Mouse (Mus musculus) cerebral cortex, adult 2 months (tissue): ENCODE data around the gene Pabpc4.

ENCODE experiments used
- WGBS: fragments of 180-500 bp; shearing (Covaris S2); methylation state at CpG from one replicate; pipeline ENCODE4 v1.1.7; 2018; 5-methylcytosine and 5-hydroxymethylcytosine counted together

Pabpc4 gene

GRCm38 (mm10) chr4:123297195-123297960 lies 35.2 kb downstream of the Pabpc4 start:
- 85% methylated on average over 22 of the region's 22 CpGs for WGBS

- 70% methylated on average over 4 of the region's 4 CpGs for WGBS
Measured at GRCm38 (mm10) chr4:123298226-123298625, 36.1 kb downstream of the Pabpc4 start.

- WGBS = 84% methylated on average over 11 of the region's 11 CpGs
Measured at GRCm38 (mm10) chr4:123298980-123299670, 37.0 kb downstream of the Pabpc4 start.

- WGBS = 7% methylated on average over 3 of the region's 3 CpGs
Measured at GRCm38 (mm10) chr4:123305789-123306188, 43.6 kb downstream of the Pabpc4 start.

GRCm38 (mm10) chr4:123306999-123307398 lies 44.8 kb downstream of the Pabpc4 start:
- 58% methylated on average over 10 of the region's 10 CpGs for WGBS

GRCm38 (mm10) chr4:123308292-123308691 lies 46.1 kb downstream of the Pabpc4 start:
- 62% methylated on average over 3 of the region's 3 CpGs for WGBS

GRCm38 (mm10) chr4:123311845-123312244 lies 49.7 kb downstream of the Pabpc4 start:
- WGBS = 94% methylated on average over 7 of the region's 7 CpGs

- WGBS = 85% methylated on average over 6 of the region's 6 CpGs
Measured at GRCm38 (mm10) chr4:123313010-123313409, 50.9 kb downstream of the Pabpc4 start.

- WGBS = 95% methylated on average over 3 of the region's 3 CpGs
Measured at GRCm38 (mm10) chr4:123314497-123314896, 52.3 kb downstream of the Pabpc4 start.

- 12% methylated on average over 29 of the region's 38 CpGs for WGBS
Measured at GRCm38 (mm10) chr4:123322910-123323309, 60.8 kb downstream of the Pabpc4 start.

- WGBS = 19% methylated on average over 10 of the region's 13 CpGs
Measured at GRCm38 (mm10) chr4:123323534-123323933, 61.4 kb downstream of the Pabpc4 start, which contains the start of gene Oxct2a. Gene Oxct2a, minus strand, starts transcription at chr4:123323634.

GRCm38 (mm10) chr4:123326087-123326486 lies 63.9 kb downstream of the Pabpc4 start:
- 80% methylated on average over 3 of the region's 3 CpGs for WGBS

GRCm38 (mm10) chr4:123327630-123328029 lies 65.5 kb downstream of the Pabpc4 start:
- 88% methylated on average over 3 of the region's 3 CpGs for WGBS

- 78% methylated on average over 6 of the region's 6 CpGs for WGBS
Measured at GRCm38 (mm10) chr4:123328946-123329345, 66.8 kb downstream of the Pabpc4 start.

- WGBS = 88% methylated on average over 3 of the region's 5 CpGs
Measured at GRCm38 (mm10) chr4:123331326-123331725, 69.2 kb downstream of the Pabpc4 start.

GRCm38 (mm10) chr4:123331961-123332360 lies 69.8 kb downstream of the Pabpc4 start:
- 85% methylated on average over 1 of the region's 1 CpGs for WGBS

GRCm38 (mm10) chr4:123333151-123333550 lies 71.0 kb downstream of the Pabpc4 start:
- 96% methylated on average over 4 of the region's 4 CpGs for WGBS

GRCm38 (mm10) chr4:123334177-123334576 lies 72.0 kb downstream of the Pabpc4 start:
- 75% methylated on average over 3 of the region's 3 CpGs for WGBS

- 69% methylated on average over 10 of the region's 10 CpGs for WGBS
Measured at GRCm38 (mm10) chr4:123335244-123335643, 73.1 kb downstream of the Pabpc4 start.

- WGBS = 72% methylated on average over 14 of the region's 14 CpGs
Measured at GRCm38 (mm10) chr4:123335796-123336585, 73.8 kb downstream of the Pabpc4 start.

- 71% methylated on average over 4 of the region's 4 CpGs for WGBS
Measured at GRCm38 (mm10) chr4:123337693-123338092, 75.5 kb downstream of the Pabpc4 start.

- WGBS = 81% methylated on average over 5 of the region's 5 CpGs
Measured at GRCm38 (mm10) chr4:123340232-123340631, 78.1 kb downstream of the Pabpc4 start.
